Mouse (Mus musculus): ENCODE results near the gene Ank2.

GRCm38 (mm10) chr3:127459858-127460257 lies 39.3 kb downstream of the Ank2 start:
- TF ChIP-seq CTCF (IDR thresholded peaks at IDR 0.05; ENCODE audit: low read depth) (no peak), EP300 (IDR thresholded peaks at IDR 0.05; ENCODE audit: low read depth) (0 out of 2 replicates have a peak, but pooled peaks have one; percentile 19)

Measured in liver, postnatal 0 days (tissue).